Mouse (Mus musculus): Measurements from ENCODE around the gene Atic. TPM values are rescaled to one million over a fixed set of nuclear protein-coding genes. Genes with fewer than 3 reads are reported as not detected.

Atic gene
- total RNA-seq (2021) = 10 to 100 TPM; 20.8 to 24.0 TPM

DNA sequence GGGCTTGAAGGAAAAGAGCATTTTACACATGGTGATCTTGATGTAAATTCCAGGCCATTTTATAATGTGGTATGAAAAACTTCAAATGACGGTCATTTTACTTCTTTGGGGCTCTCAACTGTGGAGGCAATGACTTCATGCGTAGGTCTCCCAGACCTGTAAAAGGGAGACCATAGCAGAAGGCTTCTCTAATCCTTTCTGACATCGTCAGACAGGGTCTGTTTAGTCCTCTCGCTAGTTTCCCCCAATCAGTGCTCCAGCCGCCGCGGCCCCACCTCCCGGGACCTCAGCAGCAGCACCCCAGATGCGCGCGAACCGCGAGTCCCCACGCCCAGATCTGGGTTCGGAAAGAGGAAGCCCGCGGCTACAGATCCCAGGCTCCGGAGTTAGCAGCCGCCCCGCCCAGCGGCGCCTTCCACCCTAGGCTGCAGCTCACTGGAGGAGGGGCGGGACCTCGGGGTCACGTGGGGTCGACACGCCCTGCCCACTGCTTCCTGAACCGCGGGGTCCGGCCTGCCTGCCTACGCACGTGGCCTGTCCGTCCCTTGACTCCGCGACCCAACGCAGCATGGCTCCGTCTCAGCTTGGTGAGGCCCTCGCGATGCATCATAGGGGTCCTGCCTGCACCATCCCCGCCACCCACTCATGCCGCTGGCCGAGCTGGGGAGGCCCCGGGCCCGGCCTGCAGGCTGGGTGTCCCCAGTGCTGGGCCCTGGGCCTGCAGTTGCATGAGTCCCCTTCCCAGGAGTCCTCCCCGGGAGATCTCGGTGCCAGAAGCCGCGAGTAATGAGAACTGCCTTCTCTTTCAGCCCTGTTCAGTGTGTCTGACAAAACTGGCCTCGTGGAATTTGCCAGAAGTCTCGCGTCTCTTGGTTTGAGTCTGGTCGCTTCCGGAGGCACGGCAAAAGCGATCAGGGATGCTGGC, at the start of gene Atic:
TSS of gene Atic (plus strand) at position 463 of the 925 bp plus-strand sequence.
- peak; percentile 88 to 89 for DNase-seq
- intact Hi-C loops (cut with DNase I) = no loop called here

DNA sequence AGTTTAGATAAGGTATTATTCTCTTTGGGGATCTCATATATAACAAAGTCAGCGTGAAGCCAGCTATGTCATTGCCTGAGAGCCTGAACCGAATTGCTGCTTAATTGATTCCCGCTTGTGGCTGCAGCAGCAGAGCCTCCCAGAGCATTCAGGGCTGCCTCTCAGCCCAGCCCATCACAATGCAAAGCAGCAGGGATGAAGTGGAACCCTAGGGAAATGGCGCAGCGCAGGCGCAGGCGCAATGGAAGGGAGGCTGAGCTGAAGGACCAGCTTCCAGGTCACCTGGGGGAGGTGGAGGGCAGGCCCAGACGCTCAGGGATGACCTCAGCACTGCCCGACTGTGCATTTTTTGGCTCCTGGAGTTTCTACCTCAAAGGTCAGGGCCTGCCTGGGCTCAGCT, 49.7 kb upstream of the Atic start:
- no peak for DNase-seq
- intact Hi-C loops (cut with DNase I) = loop anchor here (5.0 kb wide), 1 partner anchor 615 kb away; no protein-coding TSS in a partner anchor

DNA sequence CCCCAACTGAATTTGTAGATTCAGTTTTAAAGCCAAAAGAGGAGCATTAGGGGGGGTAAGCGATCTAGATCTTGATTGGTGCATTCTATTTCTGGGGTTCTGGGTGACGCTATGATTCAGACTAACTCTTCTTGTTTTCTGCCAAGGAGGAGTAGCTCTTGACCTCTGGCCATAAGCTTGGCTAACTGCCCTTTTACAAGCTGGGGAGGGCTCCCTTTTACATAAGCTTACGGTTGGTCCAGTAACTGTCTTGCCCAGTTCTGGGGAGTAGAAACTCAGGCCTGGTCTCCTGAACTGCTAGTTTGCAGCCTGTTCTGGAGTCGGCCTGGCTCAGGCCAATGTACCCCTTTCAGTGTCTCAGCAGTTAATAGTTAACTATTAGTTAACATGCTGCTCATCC, 41.9 kb upstream of the Atic start:
- DNase-seq = no peak
- intact Hi-C loops (cut with DNase I) = no loop called here

DNA sequence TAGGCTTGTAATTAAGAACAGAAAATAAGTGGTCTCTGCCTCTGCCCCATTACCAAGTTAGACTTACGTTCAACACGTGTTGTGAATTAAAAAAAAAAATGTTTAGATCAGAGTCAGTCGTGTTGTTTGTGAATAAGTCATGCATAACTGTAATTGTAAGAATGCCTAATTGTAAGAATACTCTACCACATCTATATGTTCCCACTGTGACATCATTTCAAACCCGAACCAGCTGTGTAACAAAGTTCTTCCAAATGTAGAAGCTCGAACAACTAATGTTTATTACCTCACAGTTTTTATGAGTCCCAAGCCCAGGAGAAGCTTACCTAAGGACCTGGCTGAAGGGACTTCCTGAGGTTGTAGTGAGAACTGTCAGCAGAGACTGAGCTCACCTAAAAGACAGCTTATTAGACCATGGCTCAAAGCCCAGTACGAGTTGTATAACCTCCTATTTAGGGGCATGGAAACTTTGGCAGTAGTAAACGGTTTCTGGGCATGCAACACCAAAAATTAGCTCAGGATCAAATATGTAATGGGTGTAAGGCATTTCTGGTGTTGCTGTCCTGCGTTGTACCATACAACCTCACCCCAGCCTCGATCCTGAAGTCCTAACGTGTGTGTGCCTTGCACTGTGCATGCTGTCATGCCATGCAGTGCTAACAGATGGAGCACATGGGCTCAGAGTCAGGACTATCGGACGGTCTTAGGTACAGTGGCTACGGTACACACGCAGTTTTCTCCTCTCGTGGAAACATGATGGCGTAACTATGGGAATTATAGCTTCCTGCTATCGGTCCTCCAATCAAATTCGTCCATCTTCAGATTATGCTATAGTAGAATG, 27.9 kb upstream of the Atic start:
- DNase-seq = no peak
- intact Hi-C loops (cut with DNase I) = no loop called here

DNA sequence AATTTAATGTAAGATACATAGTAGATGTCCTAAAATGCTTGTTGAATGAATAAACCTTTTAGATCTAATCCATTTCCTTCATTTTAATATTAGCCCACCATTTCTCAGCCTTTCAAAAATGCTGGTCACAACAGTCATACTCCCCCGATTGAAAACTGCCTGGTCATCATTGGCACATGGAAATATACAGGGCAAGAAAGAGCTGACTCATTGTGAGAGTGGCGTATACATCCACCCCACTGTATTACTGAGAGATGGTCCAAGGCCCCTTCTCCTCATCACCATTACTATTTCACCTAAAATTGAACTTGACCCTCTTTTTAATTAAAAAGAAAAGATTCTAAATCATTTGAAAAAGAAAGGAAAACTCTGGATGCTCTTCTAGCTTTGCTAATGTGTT, 26.2 kb upstream of the Atic start:
- no peak for DNase-seq
- intact Hi-C loops (cut with DNase I) = no loop called here

DNA sequence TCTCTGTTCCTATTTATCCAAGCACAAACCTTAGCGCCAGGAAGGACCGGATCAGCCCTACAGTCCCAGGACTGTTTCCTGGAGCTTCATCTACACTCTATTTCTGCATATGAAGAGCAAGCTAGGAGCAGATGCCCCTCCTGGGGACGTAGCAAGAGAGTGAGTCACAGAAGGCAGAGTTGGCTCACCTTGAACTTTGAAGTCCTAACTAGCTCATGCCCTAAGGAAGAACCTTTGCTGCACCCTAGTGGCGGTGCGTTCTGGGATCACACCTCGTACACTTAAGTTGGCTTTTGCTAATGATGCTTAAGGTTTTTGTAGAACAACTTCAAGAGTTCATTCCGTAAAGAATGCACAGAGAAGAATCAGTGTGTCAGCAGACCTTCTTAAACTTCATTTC, 25.3 kb upstream of the Atic start:
- peak; percentile 24 to 54 for DNase-seq
- intact Hi-C loops (cut with DNase I) = no loop called here

DNA sequence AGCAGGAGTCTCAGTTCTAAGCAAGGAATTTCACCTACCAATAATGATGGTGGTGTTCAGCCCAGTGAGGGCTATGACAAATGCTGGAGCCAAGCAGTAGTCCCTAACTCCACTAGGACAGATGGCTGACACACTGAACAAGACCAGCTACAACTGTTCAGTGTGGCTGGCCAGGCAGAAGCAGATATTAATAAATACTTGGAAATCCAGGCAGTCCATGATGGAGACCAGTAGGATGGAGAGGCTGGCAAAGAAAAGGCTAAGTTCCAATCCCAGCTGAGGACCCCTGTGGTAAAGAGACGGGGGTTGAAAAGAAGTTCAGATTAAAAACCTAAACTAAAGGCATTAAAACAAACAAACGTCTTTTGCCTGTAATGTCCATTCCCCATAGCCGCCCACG, 17.3 kb upstream of the Atic start:
- no peak for DNase-seq
- intact Hi-C loops (cut with DNase I) = no loop called here

DNA sequence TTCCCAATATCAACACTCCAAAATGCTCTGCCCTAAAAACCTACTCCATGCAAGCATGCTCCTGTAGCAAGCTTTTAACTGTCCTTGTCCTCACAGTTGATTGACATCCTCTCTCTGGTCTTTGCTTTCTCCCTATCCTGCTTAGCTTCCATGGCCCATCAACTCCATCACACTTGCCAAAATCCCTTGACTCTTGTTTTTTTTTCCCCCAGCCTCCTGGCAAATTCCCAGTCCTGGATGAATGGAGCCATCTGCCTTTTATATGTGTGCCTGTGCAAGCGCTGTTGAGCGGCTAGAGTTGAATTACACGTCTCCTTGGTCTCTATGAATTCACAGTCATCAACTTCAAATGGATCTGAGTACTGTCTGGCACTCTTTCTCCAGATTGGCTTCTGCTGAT, 16.5 kb upstream of the Atic start:
- intact Hi-C loops (cut with DNase I) = no loop called here
- DNase-seq = peak; percentile 16 to 26

DNA sequence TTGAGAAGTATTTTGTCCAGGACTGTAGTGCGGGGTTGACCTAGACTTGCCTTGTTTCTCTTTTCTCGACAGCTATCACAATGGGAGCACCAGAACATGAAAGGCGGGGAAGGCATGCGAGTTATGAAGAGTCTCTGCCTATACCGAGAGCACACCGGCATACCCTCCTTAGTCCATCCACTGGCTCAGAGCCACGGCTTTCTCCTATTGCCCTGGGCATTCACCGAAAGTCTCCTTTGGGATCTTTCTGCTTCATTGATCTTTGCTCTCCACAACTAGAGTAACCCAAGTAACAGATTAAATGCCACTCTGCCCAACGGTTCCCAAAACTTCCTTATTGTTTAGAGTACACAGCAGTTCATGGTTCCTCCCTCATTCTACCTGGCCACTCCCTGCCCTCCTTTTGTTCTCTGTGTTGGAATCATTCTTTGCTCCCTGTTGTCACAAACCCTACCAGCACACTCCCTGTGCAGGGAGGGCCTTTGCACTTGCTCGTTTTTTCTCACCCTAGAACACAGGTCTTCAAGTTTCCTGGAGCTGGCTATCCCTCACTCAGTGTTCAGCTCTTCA, 6.2 kb upstream of the Atic start:
- DNase-seq = no peak
- intact Hi-C loops (cut with DNase I) = no loop called here

DNA sequence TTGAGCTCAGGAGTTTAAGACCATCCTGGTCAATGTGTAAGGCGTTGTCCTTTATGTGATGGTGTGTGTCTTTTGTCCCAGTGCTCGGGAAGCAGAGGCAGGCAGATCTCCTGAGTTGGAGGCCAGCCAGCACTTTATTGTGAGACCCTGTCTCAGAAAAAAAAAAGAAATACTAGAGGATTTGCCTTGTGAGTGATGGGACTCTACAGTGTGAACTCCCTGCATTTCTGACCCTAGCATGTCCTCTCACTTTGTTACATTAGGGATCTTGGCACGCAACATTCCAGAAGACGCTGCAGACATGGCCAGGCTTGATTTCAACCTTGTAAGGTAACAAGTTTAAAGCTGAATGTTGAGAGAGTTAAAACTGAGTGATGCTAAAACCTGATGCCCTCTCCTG, 3.7 kb downstream of the Atic start:
- intact Hi-C loops (cut with DNase I) = loop anchor here (10.0 kb wide), 1 partner anchor 456 kb away; the partner anchor contains the start of gene Bard1
- no peak for DNase-seq

DNA sequence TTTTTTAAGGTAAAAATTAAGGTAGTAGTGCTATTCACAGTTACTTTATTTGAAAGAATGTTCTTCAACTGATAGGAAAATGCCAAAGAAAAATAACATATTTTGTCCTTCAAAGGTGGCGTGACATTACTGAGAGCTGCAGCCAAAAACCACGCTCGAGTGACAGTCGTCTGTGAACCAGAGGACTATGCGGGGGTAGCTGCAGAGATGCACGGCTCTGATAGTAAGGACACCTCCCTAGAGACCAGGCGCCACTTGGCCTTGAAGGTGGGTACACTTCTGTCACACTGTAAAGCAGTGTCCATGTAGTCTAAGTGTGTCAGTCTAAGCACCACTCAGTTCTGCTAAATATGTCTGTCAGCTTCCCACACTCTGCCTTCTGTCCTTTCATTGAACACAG, 7.3 kb downstream of the Atic start:
- intact Hi-C loops (cut with DNase I) = loop anchor here (10.0 kb wide), 1 partner anchor 459 kb away; the partner anchor contains the start of gene Bard1
- no peak for DNase-seq

DNA sequence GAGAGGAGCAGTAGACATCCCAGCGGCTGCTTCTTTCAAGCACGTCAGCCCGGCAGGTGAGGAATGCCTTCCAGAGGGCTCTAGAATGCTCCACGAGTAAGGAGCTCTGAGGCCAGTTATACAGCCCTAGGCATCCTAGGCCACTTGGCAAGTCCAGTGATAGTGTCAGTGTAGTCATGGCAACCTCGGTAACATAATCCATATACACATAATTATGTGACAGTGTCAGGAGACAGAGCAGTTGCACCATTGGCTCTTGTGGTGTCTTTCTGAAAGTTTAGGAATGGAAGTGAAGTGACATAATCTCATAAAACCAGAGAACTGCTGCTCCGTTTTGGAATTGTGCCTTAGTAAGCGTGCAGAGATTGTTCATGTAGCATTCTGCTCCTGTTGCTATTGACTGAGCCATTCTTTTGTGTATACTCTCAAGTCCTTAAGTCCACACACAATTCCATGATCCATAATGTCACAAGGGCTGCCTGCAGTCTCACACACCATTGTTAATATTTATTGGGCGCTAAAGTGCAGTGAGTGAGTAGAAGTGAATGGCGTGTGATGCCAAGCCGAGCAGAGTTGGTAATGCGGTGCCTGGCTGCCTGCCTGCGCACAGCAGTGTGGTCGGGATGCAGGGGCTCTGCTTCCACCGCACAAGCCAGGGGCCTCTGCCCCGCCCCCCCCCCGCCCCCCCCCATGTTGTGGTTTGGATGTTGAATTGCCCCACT, 11.1 kb downstream of the Atic start:
- no peak for DNase-seq
- intact Hi-C loops (cut with DNase I) = loop anchor here (10.0 kb wide), 1 partner anchor 463 kb away; the partner anchor contains the start of gene Bard1

DNA sequence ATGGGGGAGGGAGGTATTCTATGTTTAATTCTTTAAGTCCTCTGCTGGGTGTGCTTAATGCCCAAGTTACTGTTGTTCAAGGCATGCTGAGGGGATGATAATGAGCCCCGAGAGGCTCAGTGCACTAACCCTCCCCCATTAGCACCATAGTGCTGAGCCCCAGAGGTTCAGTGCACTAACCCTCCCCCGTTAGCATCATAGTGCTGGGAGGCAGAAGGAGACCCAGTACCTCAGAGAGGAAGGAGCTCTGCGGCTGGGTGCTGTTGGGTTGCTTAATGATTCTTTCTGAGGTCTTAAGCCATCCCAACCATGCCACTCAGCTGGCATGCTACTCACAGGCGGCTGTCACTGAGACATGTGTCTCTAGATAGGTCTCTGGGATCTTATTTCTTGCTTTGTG, 13.2 kb downstream of the Atic start:
- intact Hi-C loops (cut with DNase I) = no loop called here
- no peak for DNase-seq

DNA sequence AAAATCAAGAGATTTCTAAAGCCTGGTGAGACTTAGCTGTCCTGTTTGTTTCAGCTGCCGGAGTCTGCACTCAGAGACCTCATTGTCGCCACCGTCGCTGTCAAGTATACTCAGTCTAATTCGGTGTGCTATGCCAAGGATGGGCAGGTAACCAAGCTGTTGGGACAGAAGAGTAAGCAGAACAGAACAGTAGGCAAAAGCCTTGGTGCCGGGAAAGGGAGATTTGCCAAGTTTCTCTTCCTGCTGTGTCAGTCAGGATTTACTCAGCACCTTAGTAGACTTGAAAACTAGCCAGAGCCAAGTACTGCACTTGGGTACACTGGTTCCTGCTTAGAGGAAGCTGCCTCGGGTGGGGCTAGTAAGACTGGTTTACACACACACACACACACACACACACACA, 19.0 kb downstream of the Atic start:
- intact Hi-C loops (cut with DNase I) = no loop called here
- DNase-seq = no peak

DNA sequence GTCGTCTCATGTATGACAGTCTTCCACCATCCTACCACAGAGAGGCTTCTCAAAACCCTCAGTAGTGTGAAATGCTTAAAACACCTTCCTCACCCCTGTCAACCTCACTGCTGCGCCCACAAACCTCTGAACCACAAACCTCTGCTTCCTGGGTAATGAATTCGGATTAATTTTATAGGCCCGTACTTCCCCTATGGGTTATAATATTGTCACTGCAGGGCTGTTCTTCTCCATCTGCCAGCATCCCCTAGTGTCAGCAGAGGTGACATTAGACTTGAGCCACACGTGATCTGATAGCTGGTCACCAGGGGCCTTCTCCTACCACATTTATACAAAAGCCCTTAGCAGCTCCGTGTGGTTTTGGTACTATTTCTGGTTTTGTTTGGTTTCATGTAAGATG, 19.9 kb downstream of the Atic start:
- no peak for DNase-seq
- intact Hi-C loops (cut with DNase I) = no loop called here

DNA sequence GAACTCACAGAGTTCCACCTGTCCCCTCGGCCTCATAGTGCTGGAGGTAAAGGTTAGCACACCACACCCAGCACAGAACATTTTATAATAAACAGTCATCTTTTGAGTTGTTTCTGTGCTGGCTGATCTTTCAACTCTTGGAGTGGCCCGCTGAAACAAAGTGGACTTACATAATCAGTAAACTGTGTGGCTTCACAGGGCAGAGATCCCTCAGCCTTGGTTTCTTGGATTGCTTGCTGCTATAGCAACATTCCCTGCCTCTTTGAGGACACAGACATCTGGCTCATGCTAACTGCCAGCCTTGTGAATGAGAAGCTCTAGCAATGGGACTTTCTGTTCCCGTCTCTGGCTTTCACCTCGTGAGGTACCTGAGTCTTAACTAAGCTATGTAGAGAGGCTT, 22.6 kb downstream of the Atic start:
- no peak for DNase-seq
- intact Hi-C loops (cut with DNase I) = no loop called here

DNA sequence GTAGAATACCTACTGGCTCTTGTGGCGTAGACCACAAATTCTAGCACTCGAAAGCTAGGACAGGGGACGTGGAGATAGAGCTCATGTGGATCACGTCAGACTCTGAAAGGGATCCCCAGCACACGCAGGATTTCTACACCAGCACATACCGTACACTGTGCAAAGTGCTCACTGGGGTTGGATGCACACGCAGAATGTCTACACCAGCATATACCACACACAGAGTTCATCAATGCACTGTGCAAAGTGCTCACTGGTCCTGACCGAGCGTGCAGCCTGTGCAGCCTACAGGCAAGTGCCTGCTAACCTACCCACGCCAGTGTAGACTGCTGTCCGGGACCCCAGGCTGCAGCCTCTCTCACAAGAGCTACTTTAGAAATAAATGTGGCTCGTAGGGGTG, 23.5 kb downstream of the Atic start:
- DNase-seq = no peak
- intact Hi-C loops (cut with DNase I) = loop anchor here (10.0 kb wide), 1 partner anchor 544 kb away; no protein-coding TSS in a partner anchor

DNA sequence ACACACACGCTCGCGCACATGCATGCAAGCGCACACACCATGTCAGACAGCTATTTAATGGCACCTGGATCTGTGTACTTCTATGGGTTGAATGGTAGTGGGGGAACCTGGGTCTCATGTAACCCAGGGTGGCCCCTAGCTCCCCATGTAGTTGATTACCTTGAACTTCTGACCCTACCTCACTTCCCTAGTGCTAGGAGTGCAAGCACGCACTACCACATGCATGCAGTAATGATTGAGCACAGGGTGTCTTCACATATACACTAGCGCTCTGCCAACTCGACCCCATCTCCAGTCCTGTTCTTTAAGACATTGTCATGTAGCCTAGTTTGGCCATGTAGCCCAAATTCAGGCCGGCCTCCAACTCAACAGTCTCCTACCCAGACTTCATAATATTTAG, 26.4 kb downstream of the Atic start:
- DNase-seq = no peak
- intact Hi-C loops (cut with DNase I) = loop anchor here (10.0 kb wide), 1 partner anchor 541 kb away; no protein-coding TSS in a partner anchor

DNA sequence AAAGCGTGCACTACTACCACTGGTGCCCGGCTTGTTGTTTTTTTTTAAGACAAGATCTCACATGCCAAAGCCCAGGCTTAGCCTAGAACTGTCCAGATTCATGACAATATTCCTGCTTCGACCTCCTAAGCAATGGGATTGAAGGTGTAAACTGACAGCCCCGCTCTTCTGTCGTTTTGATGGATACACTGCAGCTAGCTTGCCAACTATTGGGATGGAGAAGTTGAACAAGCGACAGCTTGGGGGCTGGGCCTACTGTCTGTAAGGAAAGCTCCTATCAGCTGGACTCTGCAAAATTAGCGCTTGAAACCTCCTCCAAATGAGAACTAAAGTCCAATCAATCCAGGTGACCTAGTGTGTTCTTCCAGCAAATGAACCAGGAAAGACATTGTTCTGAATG, 26.9 kb downstream of the Atic start:
- intact Hi-C loops (cut with DNase I) = loop anchor here (10.0 kb wide), 1 partner anchor 541 kb away; no protein-coding TSS in a partner anchor

DNA sequence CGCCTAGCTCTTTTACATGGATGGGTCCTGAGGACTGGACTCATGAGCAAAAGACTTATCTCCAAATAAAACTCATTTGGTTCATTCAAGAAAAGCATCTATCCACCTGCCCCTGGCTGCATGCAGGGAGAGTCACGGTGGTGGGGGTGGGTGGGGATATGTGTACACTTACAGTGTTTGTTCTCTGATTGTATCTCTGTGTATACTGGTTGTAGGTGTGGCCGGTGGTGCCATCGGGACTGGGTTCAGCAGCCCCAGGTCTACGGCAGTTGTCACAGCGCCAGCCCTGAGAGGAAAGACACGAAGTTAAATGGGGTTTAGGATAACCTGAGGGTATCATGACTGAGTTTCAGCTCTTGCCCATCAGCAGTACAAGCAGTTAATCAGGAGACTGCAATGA, 29.7 kb downstream of the Atic start:
- no peak for DNase-seq
- intact Hi-C loops (cut with DNase I) = loop anchor here (10.0 kb wide), 1 partner anchor 538 kb away; no protein-coding TSS in a partner anchor

More for the DNA sequence above, 26.9 kb downstream of the Atic start:
- DNase-seq = no peak

All from heart, postnatal 36 days (tissue).